Mouse (Mus musculus) embryo, embryonic 9.5 days (tissue): ENCODE measurements around the gene Zfp296.

Experiments
- DNase-seq: peaks from one replicate; pipeline ENCODE4 v3.0.0-alpha.2; 2017; ENCODE audit errors: extremely low spot score

Zfp296 gene

DNA sequence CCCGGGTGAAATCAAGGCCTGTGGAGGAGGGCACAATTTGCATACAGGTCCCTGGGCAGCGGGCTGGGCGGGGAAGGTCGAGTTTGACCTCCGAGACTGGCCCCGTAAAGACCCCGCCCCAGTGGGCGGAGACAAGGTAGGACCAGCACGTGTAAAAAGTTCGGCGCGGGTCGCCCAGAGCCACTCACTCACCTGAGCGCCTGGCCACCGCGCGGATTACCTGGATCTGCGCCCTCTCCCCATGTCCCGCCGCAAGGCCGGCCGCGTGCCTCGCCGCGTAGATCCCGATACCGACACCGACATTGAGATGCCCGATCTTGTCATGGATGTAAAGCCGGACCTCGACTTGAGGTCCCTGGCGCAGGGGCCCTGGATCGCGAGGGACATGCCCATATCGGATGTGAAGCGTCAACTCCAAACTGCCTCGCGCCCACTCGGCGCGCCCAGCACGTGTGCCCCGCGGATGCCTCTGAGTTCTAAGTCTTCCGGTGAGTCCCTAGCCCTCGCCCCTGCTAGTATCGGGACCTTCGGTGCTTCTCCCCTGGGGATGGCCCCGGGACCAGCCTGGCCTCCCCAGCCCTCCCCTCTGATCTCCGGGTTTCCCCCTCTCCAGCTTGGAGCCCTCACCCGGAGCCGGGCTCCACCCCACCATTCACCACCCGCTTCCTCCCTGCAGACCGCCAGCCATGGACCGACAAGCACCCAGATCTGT is at the start of gene Zfp296, which contains the start of gene Gemin7:
Gene Zfp296, plus strand, starts transcription at position 147 of the 712 bp plus-strand sequence.
Gene Gemin7, minus strand, starts transcription at position 455 of the 712 bp plus-strand sequence.
- no peak for DNase-seq

DNA sequence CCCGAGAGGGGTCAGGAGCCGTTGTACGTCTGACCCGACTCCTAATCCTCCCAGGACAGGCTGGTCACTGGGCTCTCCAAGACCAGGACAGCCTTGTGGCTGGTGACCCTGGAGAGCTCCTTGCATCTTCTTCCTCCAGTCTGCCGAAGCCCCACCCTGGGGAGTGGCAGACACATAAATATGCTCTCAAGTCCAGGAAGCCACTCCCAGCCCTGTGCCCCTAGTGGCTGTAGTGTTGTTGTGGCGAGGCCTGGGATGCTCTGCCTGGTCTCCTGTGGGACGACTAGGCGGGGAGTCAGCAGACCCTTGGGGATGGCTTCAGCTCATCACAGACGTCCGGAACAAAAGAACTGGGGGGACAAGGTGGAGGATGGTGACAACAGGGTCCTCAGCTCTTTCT is 46.0 kb upstream of the Zfp296 start:
- no peak for DNase-seq

DNA sequence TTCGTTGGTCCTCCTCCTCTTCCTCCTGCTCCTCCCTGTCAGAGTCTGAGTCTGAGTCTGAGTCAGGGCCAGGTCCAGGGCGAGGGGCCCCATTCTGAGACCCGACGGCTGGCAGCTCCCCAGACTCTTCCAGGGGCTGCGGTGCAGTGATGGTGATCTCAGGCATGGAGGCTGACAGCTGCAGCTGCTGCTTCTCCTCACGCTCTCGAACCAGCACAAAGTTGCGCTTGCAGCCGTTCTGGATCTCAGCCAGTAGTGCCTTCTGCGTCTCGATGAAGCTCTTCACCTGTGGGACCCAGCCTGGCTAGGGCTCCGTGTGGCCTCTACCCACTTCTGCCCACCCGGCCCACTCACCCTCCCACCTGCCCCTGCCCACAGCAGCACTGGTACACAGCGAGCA is 44.8 kb upstream of the Zfp296 start:
- DNase-seq, result no peak

DNA sequence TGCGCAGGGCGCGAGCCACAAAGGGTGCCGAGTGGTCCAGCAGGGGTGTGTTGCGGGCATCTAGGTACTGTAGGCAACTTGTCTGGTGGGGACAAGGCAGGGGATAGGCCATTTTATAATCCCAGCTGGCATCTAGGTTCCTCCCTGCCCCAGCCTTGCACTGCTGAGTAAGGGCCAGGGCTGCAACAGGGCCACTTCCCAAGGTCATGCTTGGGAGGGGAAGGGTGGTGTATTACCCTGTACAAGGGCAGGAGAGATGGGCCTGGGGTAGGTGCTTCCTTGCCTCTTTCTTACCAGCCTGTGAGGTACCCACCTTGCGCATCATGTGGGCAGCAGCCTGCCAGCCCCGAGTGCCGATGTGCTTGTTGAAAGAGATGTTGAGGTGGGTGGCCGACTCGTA is 42.4 kb upstream of the Zfp296 start:
- DNase-seq, result no peak

GRCm38 (mm10) chr7:19540771-19541566 is 36.1 kb upstream of the Zfp296 start:
- no peak for DNase-seq

DNA sequence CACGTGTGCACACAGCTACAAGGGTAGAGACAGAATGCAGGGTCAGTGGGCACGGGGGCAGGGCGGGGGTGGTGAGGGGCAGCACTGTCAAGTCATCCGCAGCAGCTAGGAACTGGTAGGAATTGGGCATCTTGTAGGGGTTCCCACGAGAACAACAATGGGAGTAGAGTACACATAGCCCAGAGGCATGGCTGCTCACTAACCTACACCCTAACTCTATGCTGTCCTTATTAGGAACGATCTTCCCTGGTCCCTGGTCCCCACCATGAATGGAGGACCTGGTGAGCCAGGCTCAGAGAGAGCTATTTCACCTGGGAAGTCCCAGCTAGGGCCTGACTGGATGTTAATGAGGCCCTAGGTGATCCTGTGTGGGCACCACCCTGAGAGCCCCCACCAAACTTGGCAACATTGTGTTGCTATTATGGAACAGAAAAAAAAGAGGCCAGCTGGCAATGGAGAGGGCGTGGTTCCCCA is 35.4 kb upstream of the Zfp296 start:
- no peak for DNase-seq

DNA sequence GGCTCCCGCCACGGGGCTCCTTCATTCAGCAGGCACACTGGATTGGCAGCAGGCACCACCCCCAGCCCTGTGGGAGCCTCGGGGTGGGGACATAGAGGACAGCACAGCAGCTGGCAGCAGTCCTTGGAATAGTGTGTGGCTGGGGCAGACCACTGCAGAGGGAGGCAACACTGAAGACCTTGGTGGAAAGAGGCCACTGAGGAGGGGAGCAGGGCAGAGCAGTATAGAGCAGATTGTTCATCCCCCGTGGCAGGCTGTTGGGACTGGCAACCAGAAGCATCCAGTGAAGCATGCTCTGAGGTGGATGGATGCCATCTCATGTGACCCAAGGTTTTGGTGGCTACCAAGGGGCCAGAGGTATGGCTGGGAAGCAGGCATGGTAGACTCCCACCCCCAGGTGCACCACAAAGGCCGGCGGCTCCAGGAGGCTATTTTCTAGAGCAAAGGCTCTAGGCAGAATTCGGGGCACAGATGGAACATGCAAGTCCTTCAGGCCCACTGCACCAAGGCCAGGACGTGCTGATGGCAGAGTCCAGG is 34.9 kb upstream of the Zfp296 start:
- DNase-seq, result no peak

DNA sequence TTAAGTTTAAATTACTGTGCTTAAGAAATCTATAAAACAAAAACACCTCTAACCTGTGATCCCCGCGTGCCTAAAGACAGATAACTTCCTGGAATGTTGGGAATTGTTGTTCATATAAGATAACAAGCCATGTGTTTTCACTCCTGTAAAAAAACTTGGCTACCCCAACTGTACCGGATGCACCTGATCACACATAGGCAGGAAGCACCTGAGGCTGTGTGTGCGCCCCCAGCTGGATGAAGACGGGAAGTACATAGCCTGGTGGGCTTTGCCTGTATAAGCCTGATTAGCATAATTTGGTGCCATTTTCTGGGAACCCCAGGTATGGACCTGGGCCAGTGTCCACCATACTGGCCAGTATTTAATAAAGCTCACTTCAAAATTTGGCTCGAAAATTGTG is 33.5 kb upstream of the Zfp296 start:
- DNase-seq, result no peak

GRCm38 (mm10) chr7:19546007-19546406 is 31.1 kb upstream of the Zfp296 start:
- DNase-seq, result no peak

- no peak for DNase-seq
Observed at GRCm38 (mm10) chr7:19547344-19547969, 29.6 kb upstream of the Zfp296 start.

GRCm38 (mm10) chr7:19549394-19549793 is 27.7 kb upstream of the Zfp296 start:
- DNase-seq, result no peak

- DNase-seq, result no peak
Observed at GRCm38 (mm10) chr7:19551634-19552033, 25.5 kb upstream of the Zfp296 start.

DNA sequence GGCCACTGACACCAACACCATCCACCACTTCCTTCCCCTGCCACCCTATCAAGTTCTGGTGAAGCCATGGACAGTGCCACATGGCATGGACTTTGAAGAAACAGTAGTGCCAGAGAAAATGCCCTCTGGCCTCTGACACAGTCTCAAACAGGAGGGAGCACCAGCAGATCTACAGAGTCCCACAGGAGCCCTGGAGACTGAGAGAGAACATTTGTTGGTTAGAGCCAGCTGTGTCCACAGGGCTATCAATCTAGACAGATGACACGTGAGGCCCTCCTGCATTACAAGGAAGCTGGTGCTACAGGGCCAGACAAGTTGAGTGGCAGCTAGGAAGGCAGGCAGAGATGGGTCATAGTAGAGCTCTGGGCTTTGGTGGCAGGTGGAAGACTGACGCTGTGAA is 24.6 kb upstream of the Zfp296 start:
- DNase-seq, result no peak

DNA sequence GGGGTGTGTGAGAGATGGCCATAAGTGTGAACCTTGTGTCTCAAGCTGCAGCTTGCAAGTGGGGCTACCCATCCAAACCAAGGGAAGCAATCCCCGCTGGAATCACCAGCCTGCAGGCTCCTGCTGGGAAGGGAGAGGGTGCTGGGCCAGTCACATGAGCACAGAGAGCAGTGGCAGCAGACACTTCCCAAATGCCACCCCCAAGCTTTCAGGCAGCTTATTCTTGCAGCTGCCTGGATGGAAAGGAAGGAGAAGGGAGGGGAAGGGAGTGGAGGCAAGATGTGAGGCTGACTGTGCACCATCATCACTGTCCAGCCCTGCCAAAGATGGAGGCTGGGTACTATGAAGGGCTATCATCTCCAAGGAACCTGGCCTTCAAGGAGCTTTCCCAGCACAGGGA is 22.9 kb upstream of the Zfp296 start:
- no peak for DNase-seq

DNA sequence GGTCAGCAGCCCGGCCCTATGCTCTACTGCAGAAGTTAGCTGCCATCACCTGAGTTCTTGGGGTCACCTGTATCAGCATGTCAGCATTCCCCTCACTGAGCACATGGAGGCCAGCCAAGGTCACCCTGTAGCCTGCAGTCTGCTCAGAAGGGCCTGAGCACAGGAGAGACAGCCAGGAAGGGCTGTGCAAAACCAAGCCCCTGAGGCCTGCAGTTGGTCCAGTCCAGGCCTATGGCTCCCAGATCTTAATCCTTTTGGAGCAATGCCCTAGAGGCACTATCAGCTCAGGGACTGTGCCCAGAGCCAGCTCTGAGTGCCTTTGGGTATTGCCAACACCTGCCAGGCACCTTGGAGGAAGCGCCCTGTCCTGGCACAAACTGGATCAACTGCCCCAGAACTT is 20.0 kb upstream of the Zfp296 start:
- no peak for DNase-seq

DNA sequence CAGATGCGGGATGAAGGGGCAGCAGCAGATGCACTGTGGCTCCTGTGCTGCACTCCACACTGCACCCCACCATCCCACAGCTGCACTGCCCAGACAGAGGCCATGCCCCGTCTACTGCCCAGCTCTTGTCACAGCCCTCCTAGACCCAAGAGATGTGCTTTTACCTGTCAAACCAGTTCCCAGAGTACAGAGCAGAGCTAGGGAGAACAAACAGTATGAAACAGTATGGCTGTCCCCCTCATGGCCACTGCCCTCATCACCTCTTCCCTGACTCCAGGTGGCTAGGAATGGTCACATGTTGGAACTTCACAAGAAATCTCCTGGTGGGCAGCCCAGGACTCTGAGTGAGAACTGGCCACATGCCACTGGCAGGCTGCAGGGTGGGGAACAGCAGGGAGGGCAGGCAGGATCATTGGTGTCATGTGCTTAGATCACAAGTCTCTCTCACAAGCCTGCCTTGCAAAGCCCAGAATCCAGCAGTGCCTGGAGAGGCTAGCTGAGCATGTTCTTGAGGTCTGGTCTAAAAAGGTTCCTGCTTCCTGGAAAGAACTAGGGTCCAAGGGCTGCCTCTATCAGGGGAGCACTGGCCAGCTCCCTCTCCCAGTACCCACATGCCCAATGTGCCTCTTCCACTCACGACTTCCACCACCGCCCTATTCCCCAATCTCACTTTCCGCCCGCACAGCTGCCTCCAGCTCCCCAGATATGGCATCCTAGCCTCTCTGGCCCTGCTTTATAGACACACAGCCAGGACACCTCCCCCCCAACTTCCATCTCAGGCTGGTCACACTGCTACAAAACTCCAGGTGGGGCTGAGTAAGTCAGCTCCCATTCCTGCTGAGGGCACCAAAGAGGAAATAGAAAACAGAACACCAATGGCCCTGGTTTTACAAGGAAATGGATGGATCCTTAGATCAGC is 18.8 kb upstream of the Zfp296 start:
- no peak for DNase-seq

DNA sequence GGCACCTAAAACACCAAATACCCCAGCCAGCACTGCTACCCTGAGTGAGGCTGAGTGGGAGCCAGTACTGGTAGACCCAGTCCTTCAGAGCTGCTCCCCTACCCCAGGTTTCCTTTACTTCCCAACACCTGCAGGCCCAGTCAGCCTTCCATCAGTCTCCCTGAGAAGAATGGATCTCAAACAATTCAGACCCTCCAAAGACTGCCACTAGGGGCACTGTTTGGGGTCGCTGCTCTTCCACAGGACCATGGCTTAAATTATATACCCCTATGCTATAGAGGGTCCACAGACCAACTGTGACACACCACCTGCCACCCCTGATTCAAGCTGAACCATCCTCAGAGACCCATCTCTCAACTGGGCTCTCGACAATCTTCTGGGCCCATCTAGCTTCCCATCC is 18.1 kb upstream of the Zfp296 start:
- no peak for DNase-seq

GRCm38 (mm10) chr7:19560491-19561260 is 16.4 kb upstream of the Zfp296 start:
- DNase-seq, result no peak

GRCm38 (mm10) chr7:19561431-19561764 is 15.7 kb upstream of the Zfp296 start:
- no peak for DNase-seq

GRCm38 (mm10) chr7:19561765-19562642 is 15.1 kb upstream of the Zfp296 start:
- DNase-seq, result peak; percentile 96
